Mouse (Mus musculus) liver, adult 10 weeks (tissue): ENCODE data around the gene Morc2a. TPM values are rescaled to one million over a fixed set of nuclear protein-coding genes. Genes with fewer than 3 reads are reported as not detected.

ENCODE experiments used
- polyA plus RNA-seq: library from polyadenylated mRNA; stranded (reverse); fragments of 350-450 nt; fragmentation: Illumina TruSeq; extraction: RNeasy Lipid Tissue Mini Kit (QIAGEN cat#74804); gene quantifications from one replicate; pipeline ENCODE4 v1.2.3, GENCODE M21; 2014; ENCODE audit warnings: low read depth, low replicate concordance

Morc2a gene
- 7.6 TPM for polyA plus RNA-seq

DNA sequence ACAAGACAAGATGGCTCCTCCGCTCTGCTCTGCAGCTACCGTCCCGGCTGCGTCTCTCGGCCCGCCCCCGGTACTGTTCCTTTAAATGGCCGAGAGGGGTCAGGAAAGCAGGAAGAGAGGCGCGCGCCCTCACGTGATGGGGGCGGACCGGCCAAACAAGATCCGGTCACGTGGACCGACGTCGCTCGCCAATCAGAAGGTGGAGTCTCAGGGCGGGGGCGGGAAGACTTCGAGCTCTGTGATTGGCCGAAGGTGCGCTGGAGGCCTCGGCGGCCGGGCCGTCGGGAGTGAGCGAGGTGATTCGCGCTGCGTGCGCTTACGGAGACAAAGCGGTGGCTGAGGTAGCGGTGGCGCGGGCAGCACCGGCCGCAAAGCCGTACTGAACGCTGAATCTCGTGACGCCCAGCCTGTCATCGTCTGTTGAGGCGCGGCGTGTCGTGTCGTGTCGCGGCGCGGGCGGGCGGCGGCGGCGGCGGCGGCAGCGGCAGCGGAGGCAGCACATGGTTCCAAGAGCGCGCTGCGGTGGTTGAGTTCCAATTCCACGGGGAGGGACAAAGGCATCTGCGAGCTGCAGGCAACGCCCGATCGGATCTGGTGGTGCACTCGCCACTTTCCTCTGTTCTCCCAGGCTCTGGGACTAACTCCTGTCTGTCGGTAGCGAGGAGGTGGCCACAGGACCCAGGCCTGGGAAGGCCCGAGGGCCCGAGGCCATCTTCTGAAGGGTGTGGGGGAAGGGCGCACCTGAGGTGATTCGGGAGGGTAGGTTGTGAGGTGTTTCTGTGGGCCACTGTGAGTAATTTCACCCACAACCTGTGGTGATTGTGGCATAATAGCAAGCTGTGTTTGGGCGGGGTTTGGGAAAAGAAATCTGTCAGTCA is at the start of gene Morc2a:
Morc2a (plus strand) TSS at position 228 of the 878 bp plus-strand sequence.

Other genes starting within 250 kb of the Morc2a start
- 2.3 TPM for gene Limk2, start 240.0 kb upstream of the Morc2a start, polyA plus RNA-seq
- 18.9 TPM for gene Rnf185, start 196.8 kb upstream of the Morc2a start, polyA plus RNA-seq
- not detected for gene Pla2g3, start 160.9 kb upstream of the Morc2a start, polyA plus RNA-seq
- gene Inpp5j, start 144.4 kb upstream of the Morc2a start, polyA plus RNA-seq, result not detected
- gene Selenom, start 134.5 kb upstream of the Morc2a start, polyA plus RNA-seq, result not detected
- not detected for gene Smtn, start 108.6 kb upstream of the Morc2a start, polyA plus RNA-seq
- gene Osbp2, start 214.7 kb downstream of the Morc2a start, polyA plus RNA-seq, result 0.56 TPM
- gene 4921536K21Rik, start 245.9 kb downstream of the Morc2a start, polyA plus RNA-seq, result not detected
- not detected for gene Dusp18, start 246.0 kb downstream of the Morc2a start, polyA plus RNA-seq